Mouse (Mus musculus) heart, embryonic 15.5 days (tissue): ENCODE measurements around the gene Npvf. TPM values are rescaled to one million over a fixed set of nuclear protein-coding genes. Genes with fewer than 3 reads are reported as not detected.

Experiments
- ATAC-seq: fragments of 200-750 bp; cut with Nextera tagmentation; replicated peaks from 2 replicates; pipeline ENCODE4 v1.8.0; 2017; ENCODE audit warnings: low read depth, moderate TSS enrichment; ENCODE audit not compliant: insufficient number of reproducible peaks, insufficient read depth, low FRiP score
- H3K27ac ChIP-seq: fragments of 300-500 bp; sonication (generic); 2 replicates; pipeline ENCODE4 v1.5.1; 2015; ENCODE audit warnings: mild to moderate bottlenecking, inconsistent platforms
- H3K27me3 ChIP-seq: fragments of 300-500 bp; sonication (generic); 2 replicates; pipeline ENCODE4 v1.6.1; 2015; ENCODE audit warnings: inconsistent platforms
- H3K36me3 ChIP-seq: fragments of 300-500 bp; sonication (generic); 2 replicates; pipeline ENCODE4 v1.6.1; 2015; ENCODE audit warnings: mild to moderate bottlenecking, inconsistent platforms
- H3K4me1 ChIP-seq: fragments of 300-500 bp; sonication (generic); replicated peaks from 2 replicates; pipeline ENCODE4 v1.6.1; 2015; ENCODE audit warnings: inconsistent platforms
- H3K4me2 ChIP-seq: fragments of 300-500 bp; sonication (generic); 2 replicates; pipeline ENCODE4 v1.6.1; 2015; ENCODE audit warnings: inconsistent platforms, mild to moderate bottlenecking, moderate library complexity
- H3K4me3 ChIP-seq: fragments of 300-500 bp; sonication (generic); 2 replicates; pipeline ENCODE4 v1.5.1; 2015; ENCODE audit warnings: mild to moderate bottlenecking, inconsistent platforms
- H3K9ac ChIP-seq: fragments of 300-500 bp; sonication (generic); 2 replicates; pipeline ENCODE4 v1.6.1; 2015; ENCODE audit warnings: mild to moderate bottlenecking, inconsistent platforms
- H3K9me3 ChIP-seq: fragments of 300-500 bp; sonication (generic); replicated peaks from 2 replicates; pipeline ENCODE4 v1.6.1; 2016; ENCODE audit warnings: inconsistent platforms
- WGBS: fragments of 180-500 bp; shearing (Covaris S2); methylation state at CpG from one replicate; pipeline ENCODE4 v1.1.7; 2015; ENCODE audit warnings: mixed read lengths; 5-methylcytosine and 5-hydroxymethylcytosine counted together
- polyA plus RNA-seq: library from polyadenylated mRNA; unstranded; fragments of >200 nt; fragmentation: Nextera tagmentation; extraction: Ambion mirVana; gene quantifications from 2 replicates; pipeline ENCODE4 v1.2.1, GENCODE M21; 2015

Npvf gene
- polyA plus RNA-seq, 1 experiment from 2014 or later = 0.15 TPM

DNA sequence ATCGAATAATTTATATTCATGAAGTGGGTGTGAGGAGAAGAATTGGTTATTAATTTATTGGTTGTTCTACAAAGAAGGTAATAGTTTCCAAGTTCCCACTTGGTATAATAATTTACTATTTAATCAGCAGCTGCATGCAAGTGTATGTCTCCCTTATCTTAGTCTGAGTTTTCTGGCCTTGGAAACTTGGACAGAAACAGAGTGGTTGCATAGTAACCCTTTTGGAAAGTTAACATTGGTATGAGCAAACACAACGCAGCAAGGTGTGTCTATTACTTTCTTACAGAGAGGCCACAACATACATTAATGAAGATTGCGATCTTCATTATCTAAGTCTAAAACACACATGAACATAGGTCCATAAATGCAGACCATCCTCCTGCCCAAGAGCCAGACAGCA lies 10.0 kb upstream of the Npvf start:
- Histone ChIP-seq H3K27ac (no peak overlapping the region), H3K4me1 (peaks cover 14% of the 10 kb centered on the region), H3K27me3 (no peaks in the 10 kb centered on the region), H3K9me3 (no peaks in the 10 kb centered on the region), H3K9ac (no peak overlapping the region), H3K36me3 (no peaks in the 10 kb centered on the region), H3K4me2 (no peak overlapping the region), H3K4me3 (no peak overlapping the region)
- ATAC-seq = no peak
- 84% methylated on average over 3 of the region's 3 CpGs for WGBS

DNA sequence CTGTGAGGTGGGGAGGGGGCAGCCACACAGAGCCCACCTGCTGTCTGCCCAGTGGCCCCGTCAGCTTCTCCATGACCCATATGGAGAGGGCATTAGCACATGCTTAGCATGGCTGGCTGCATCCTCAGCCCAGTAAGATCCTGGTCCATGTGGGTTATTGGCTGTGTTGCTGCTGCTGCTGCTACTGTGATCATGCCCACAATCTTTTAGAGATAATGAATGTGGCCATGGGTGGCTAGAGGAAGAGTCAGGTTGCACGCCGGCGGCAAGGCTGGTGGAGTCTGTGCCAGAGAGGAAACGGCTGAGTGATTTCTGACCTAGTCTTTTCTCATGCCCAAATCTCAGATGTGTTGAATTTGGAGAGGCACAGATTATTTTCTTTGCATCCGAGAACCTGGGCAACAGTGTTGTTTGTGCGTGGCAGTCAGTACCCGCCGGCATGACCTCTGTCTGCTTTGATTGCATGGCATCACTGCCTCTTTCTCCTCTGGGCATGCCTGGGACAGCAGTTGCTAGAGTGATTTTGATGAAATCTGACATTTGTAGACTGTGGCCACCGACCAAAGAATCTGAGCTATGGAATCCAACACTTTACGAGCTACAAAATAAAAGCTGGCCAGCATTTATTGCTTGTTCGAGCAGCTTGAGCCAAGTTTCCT lies 8.8 kb upstream of the Npvf start:
- H3K9me3 ChIP-seq = no peaks in the 10 kb centered on the region
- H3K36me3 ChIP-seq = no peaks in the 10 kb centered on the region
- H3K27ac ChIP-seq = no peak overlapping the region
- 59% methylated on average over 12 of the region's 12 CpGs for WGBS
- no peak overlapping the region for H3K4me2 ChIP-seq
- H3K4me1 ChIP-seq = peaks cover 14% of the 10 kb centered on the region
- H3K9ac ChIP-seq = no peak overlapping the region
- ATAC-seq = no peak
- H3K27me3 ChIP-seq = no peaks in the 10 kb centered on the region
- no peak overlapping the region for H3K4me3 ChIP-seq

DNA sequence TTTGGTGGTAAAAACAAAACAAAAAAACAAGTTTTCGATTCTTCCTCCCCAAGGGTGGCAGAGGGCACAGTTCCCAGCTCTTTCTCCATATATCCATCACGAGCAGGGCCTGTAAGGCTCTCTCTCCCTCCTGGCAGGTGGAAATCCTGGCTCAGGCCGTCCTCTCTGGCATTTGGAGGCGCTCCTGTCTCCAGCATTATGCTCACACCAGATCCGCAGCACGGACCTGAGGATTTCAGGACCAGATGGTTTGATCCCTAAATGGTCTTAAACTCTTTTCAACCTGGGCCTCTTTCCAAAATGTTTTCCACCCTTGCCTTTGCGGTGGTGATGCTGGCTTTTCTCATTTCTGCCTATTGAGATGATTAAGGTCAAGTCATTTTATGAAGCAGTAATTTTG lies 7.5 kb upstream of the Npvf start:
- H3K9ac ChIP-seq = no peak overlapping the region
- no peaks in the 10 kb centered on the region for H3K9me3 ChIP-seq
- H3K36me3 ChIP-seq = no peaks in the 10 kb centered on the region
- no peak for ATAC-seq
- H3K4me2 ChIP-seq = no peak overlapping the region
- no peak overlapping the region for H3K4me3 ChIP-seq
- no peaks in the 10 kb centered on the region for H3K27me3 ChIP-seq
- no peak overlapping the region for H3K27ac ChIP-seq
- peaks cover 14% of the 10 kb centered on the region for H3K4me1 ChIP-seq
- WGBS = 67% methylated on average over 7 of the region's 7 CpGs

DNA sequence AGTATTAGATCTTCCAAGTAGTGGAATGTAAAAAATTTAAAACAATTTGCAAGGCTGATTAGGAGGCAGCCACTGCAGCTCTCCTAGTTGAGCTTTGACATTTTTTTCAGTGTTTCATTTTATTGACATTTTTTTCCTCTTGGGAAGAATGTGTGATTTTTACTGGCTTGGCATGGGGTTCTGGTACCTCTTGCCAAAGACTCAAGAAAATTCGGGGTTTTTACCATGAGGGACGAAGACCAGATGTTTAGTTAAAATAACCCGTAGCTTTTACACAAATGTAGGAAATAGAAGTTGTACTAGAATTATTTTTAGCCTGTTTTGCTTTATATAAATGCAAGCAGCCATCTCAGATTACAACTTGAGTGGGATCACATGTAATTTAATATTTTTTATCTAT lies 4.2 kb upstream of the Npvf start:
- WGBS = 49% methylated on average over 3 of the region's 3 CpGs
- no peak for ATAC-seq

DNA sequence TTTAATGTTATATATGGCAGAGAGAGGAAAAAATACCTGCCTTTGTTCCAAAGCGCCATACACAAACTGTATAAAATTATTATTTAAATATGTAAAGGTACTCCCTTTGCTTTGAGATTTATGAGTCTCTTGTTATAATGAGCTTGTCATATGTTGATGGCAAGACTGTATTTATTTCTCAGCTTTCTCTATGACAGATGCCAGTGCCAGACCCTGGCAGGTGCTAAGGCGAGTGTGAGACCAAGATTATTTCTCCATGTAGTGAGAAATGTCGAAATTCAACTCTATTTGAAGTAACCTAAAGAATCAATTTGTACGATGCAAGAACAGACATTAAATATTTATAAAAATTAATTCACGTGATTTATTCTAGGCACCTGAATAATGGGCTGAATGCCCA lies 3.8 kb upstream of the Npvf start:
- Histone ChIP-seq H3K9ac (no peak overlapping the region), H3K36me3 (no peaks in the 10 kb centered on the region), H3K27ac (no peak overlapping the region), H3K4me3 (no peak overlapping the region), H3K9me3 (no peaks in the 10 kb centered on the region), H3K27me3 (no peaks in the 10 kb centered on the region), H3K4me1 (peaks cover 10% of the 10 kb centered on the region), H3K4me2 (no peak overlapping the region)
- WGBS = 77% methylated on average over 5 of the region's 5 CpGs
- ATAC-seq = no peak

More for the DNA sequence above, 4.2 kb upstream of the Npvf start:
- Histone ChIP-seq H3K4me3 (no peak overlapping the region), H3K27ac (no peak overlapping the region), H3K36me3 (no peaks in the 10 kb centered on the region), H3K27me3 (no peaks in the 10 kb centered on the region), H3K4me1 (peaks cover 14% of the 10 kb centered on the region), H3K9ac (no peak overlapping the region), H3K4me2 (no peak overlapping the region), H3K9me3 (no peaks in the 10 kb centered on the region)

DNA sequence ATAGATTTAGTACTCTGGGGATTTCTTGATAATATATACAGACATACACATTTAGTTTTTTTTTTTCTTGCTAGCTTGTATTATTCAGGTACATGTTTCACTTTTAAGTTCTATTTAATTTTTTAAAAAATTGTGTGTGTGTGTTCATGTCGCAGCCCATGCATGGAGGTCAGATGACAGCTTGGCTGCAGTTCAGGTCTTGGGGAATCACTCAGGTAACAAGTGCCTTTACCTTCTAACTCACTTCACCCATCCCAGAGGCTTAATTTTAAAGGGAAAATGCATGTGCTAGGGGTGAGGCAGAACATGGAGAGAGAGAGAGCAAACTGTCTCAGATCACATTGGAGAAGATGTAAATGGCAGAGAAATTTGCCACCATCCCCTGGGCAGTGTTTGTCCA lies 2.2 kb upstream of the Npvf start:
- Histone ChIP-seq H3K4me1 (peaks cover 3% of the 10 kb centered on the region; the same call in 1 of the 2 replicates), H3K27me3 (no peaks in the 10 kb centered on the region), H3K9me3 (no peaks in the 10 kb centered on the region), H3K9ac (no peak overlapping the region), H3K4me3 (no peak overlapping the region), H3K27ac (no peak overlapping the region), H3K4me2 (no peak overlapping the region), H3K36me3 (no peaks in the 10 kb centered on the region)
- WGBS = 94% methylated on average over 1 of the region's 1 CpGs
- ATAC-seq = no peak

DNA sequence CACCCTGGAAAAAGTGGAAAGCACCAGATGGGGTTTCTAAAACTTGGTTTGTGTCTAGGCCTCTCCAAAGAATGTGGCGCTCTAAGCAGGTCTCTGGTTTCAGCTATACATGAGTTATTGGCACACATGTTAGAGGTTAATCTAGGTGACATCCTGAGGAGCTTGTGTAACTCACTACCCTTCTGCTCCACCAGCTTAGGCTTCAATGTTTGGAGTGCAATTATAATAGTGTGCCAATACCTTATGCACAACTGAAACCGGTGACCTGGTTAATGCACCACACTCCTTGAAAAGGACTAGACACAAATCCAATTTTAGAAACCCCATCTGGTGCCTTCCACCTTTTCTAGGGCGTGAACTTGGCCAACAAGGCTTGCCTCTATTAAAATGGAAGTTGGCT lies 1.7 kb upstream of the Npvf start:
- Histone ChIP-seq H3K4me1 (no peaks in the 10 kb centered on the region), H3K4me3 (no peak overlapping the region), H3K27me3 (no peaks in the 10 kb centered on the region), H3K9ac (no peak overlapping the region), H3K4me2 (no peak overlapping the region), H3K27ac (no peak overlapping the region), H3K9me3 (no peaks in the 10 kb centered on the region), H3K36me3 (no peaks in the 10 kb centered on the region)
- 76% methylated on average over 3 of the region's 3 CpGs for WGBS
- no peak for ATAC-seq

DNA sequence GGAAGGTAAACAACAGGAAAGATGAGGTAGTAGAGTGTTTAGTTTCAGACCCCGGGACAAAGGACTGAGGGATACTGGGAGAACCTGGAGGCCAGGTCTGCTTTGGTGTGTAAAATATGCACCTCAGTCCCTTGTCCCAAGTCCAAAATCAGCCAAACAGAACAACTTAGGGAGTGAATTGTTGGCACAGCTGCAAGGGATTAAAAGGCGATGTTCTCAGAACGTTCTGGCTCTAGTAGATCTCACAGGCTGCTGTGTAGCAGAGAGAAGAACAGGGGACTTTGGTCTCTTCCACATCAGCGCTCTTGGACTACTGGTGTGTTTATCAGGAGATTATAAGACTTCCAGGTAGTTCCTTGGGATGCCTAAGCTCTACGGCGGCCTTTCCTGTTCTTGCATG lies 6.6 kb downstream of the Npvf start:
- H3K27ac ChIP-seq = no peak overlapping the region
- H3K27me3 ChIP-seq = no peaks in the 10 kb centered on the region
- H3K4me2 ChIP-seq = no peak overlapping the region
- 79% methylated on average over 6 of the region's 6 CpGs for WGBS
- no peak overlapping the region for H3K9ac ChIP-seq
- no peaks in the 10 kb centered on the region for H3K4me1 ChIP-seq
- no peaks in the 10 kb centered on the region for H3K9me3 ChIP-seq
- H3K4me3 ChIP-seq = no peak overlapping the region
- no peaks in the 10 kb centered on the region for H3K36me3 ChIP-seq
- no peak for ATAC-seq

DNA sequence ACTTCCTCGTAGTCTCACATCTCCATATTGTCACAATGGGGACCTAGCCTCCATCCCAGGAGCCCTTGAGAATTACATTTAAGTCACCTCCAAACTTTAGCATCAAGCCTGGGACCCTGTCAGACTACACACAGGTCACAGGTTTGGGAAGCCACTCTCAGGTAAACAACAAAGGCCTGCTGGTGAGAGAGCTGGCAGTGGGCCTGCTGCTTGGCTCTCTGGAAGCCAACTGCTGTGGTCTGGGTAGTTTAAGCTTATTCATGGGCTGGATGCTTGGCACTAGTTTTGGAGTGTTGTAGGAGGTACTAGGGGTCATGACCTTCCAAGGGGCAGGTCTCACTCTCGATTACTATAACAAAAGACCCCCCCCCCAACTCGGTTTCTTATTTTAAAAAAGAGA lies 7.6 kb downstream of the Npvf start:
- H3K36me3 ChIP-seq = no peaks in the 10 kb centered on the region
- no peaks in the 10 kb centered on the region for H3K4me1 ChIP-seq
- no peak overlapping the region for H3K27ac ChIP-seq
- no peaks in the 10 kb centered on the region for H3K27me3 ChIP-seq
- no peak overlapping the region for H3K9ac ChIP-seq
- H3K4me2 ChIP-seq = no peak overlapping the region
- 54% methylated on average over 3 of the region's 3 CpGs for WGBS
- ATAC-seq = no peak
- H3K4me3 ChIP-seq = no peak overlapping the region
- H3K9me3 ChIP-seq = no peaks in the 10 kb centered on the region

DNA sequence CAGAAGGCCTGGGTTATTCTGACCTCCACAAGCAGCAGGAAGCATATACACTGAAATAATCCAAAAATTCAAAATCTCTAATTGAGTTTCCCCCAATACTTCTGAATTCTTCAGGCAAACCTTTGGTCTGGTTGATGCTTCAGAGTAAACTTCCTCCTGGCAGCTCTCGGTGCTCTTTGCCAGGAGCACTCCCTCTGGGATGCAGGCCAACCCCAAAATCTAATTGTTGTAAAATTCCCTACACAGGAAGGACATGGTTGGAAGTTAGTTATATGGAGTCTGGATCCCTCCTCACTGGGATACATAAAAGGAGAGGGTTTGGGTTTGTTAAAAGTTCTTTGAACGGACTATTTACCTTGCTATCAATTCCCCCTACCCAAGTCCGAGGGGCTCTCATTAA lies 9.5 kb downstream of the Npvf start:
- Histone ChIP-seq H3K9ac (no peak overlapping the region), H3K9me3 (no peaks in the 10 kb centered on the region), H3K27ac (no peak overlapping the region), H3K36me3 (no peaks in the 10 kb centered on the region), H3K4me2 (no peak overlapping the region), H3K27me3 (no peaks in the 10 kb centered on the region), H3K4me1 (no peaks in the 10 kb centered on the region), H3K4me3 (no peak overlapping the region)
- ATAC-seq = no peak
- WGBS = 60% methylated on average over 3 of the region's 3 CpGs

DNA sequence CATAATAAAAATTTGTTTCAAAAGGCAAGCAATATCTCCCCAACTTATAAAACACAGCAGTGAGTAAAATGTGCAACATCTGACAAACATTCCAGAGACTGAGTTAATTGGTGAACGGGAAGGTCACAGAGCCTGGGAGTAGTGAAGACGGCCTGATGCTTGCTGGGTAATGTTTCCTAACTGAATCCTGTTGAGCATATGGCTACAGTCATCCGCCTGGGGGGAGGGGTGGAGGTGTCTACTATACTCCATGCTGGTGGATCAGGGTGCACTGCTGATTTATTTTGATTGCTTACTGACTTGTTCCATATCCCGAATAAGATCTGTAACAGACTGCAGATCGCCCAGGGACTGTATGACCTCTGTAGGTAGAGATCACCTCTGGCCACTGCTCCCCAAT lies 12.3 kb downstream of the Npvf start:
- 72% methylated on average over 5 of the region's 5 CpGs for WGBS
- no peak overlapping the region for H3K4me3 ChIP-seq
- no peaks in the 10 kb centered on the region for H3K9me3 ChIP-seq

DNA sequence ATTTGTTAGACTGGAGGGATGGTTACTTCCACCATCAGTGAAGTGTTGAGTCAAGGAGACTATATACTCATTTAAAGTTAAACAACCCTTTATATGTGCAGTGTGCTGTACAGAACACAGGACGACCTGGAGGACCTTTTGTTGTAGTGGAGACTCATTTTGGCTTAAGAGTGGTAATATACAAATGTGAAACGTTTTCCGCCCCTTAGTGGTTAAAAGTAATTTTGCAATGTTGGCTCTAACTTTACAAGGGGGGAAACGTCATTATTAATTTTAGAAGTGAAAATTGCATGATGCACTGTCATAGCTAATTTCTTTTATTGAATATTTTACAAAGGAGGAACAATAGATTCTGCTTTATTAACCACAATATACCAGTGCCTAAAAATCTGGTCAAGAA lies 13.9 kb downstream of the Npvf start:
- H3K27me3 ChIP-seq = no peaks in the 10 kb centered on the region
- H3K4me1 ChIP-seq = no peaks in the 10 kb centered on the region
- H3K4me2 ChIP-seq = no peak overlapping the region
- H3K27ac ChIP-seq = no peak overlapping the region
- H3K9me3 ChIP-seq = no peaks in the 10 kb centered on the region
- H3K9ac ChIP-seq = no peak overlapping the region
- WGBS = 71% methylated on average over 4 of the region's 4 CpGs
- no peak overlapping the region for H3K4me3 ChIP-seq
- no peaks in the 10 kb centered on the region for H3K36me3 ChIP-seq
- ATAC-seq = no peak

More for the DNA sequence above, 12.3 kb downstream of the Npvf start:
- no peak for ATAC-seq
- Histone ChIP-seq H3K9ac (no peak overlapping the region), H3K27ac (no peak overlapping the region), H3K27me3 (no peaks in the 10 kb centered on the region), H3K4me1 (no peaks in the 10 kb centered on the region), H3K36me3 (no peaks in the 10 kb centered on the region), H3K4me2 (no peak overlapping the region)
